Mouse (Mus musculus) thymus, postnatal 0 days (tissue): ENCODE measurements around the gene Mb. TPM values are rescaled to one million over a fixed set of nuclear protein-coding genes. Genes with fewer than 3 reads are reported as not detected.

Experiments used
- DNase-seq: peaks from one replicate; pipeline ENCODE4 v3.0.0-alpha.2; 2015; ENCODE audit warnings: low spot score
- polyA plus RNA-seq: library from polyadenylated mRNA; unstranded; fragments of >200 nt; fragmentation: Nextera tagmentation; extraction: Ambion mirVana; gene quantifications from 2 replicates; pipeline ENCODE4 v1.2.1, GENCODE M21; 2015

Mb gene
- polyA plus RNA-seq, 1 experiment from 2014 or later, result 0.73 TPM

GRCm38 (mm10) chr15:76982745-76983144 is 67.7 kb downstream of the Mb start:
- DNase-seq, result no peak

DNA sequence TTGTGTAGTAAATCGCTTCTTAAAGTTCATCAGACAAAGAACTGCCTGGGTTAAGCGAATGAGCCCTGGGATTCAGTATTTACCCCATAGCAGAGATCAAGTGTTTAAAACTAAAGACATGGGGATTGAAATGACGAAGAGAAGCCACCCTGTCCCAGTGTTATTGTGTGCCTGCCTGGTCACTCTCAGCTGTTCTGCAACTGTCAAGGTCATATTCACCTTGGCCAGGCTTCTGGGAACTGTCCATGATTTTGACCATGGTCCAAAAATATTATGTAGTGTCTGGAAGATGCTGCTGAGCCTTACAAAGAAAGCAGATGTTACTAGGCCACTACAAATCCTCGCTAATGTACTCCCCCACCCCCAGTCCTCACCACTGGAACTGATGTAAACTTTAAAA is 70.7 kb downstream of the Mb start:
- no peak for DNase-seq

DNA sequence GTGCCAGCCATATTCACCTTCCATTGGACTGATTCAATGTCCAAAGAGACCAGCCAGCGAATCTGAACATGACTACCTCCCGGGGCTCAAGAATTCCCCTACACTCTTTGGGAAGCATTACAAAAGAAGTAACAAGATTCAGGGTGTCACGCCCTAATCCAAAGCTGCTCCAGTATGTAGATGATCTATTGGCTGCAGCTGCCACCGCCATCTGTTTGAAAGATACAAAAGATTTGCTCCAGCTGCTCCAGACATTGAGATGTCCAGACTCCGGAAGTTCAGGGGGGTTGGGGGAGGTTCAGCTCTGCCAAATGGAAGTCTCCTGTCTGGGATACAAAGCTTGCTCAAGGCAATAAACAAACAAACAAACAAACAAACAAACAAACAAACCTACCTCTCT is 73.9 kb downstream of the Mb start:
- no peak for DNase-seq

DNA sequence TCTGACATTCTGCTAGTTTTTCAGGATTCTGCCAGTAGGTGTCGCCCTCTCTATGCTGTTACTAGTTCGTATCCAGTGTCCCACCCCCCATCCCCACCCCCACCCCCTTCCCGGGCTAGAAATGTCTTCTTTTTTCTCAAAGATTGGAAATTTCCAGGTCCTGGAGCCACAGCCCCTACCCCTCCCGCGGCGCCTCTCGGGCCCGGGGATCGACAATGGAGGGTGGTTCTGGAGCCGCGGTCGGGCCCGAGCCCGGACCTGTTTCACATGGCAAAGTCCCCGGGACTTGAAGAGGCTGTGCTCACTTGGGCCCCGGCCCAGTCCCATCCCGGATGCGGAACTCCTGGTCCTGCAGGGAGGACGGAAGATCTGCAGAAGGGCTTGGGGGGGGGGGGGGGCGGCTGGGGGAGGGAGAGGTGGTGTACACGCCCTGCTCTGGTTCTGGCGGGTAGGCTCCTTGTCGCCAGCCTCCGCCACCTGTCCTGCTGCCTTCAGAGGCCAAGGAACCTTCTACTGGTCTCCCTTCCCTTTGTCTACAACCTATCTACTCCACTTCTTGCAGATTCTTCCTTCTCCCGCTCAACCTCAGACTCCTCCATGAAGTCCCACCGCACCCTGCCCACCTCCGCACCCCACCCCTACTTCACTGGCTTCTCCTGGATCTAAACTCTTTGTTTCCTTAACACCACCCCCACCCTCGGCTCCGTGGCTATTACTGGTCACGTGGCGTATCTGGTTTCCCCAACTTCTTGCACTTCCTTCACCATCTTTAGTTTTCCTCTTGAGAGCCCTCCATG is 76.4 kb downstream of the Mb start:
- DNase-seq, result peak; percentile 63

GRCm38 (mm10) chr15:76973272-76973854 is 77.1 kb downstream of the Mb start:
- no peak for DNase-seq

- DNase-seq, result no peak
These were observed 77.8 kb downstream of the Mb start for GRCm38 (mm10) chr15:76972661-76973060.

Other genes starting within 250 kb of the Mb start
- 18.5 and 18.6 TPM in 2 replicates for gene Zfp251, start 179.2 kb downstream of the Mb start, polyA plus RNA-seq
- gene Zfp7, start 171.4 kb downstream of the Mb start, polyA plus RNA-seq, result 9.7 and 10.5 TPM in 2 replicates
- 0.51 and 1.0 TPM in 2 replicates for gene Gm49527, start 171.3 kb downstream of the Mb start, polyA plus RNA-seq
- gene Zfp647, start 125.2 kb downstream of the Mb start, polyA plus RNA-seq, result 3.9 and 5.1 TPM in 2 replicates
- gene 1110038F14Rik, start 102.2 kb downstream of the Mb start, polyA plus RNA-seq, result 68.6 and 72.5 TPM in 2 replicates
- gene Apol6, start 5.9 kb downstream of the Mb start, polyA plus RNA-seq, result not detected in 2 replicates